Mouse (Mus musculus) forebrain, postnatal 0 days (tissue): ENCODE data around the gene Thap8. TPM values are rescaled to one million over a fixed set of nuclear protein-coding genes. Genes with fewer than 3 reads are reported as not detected.
A peak's percentile ranks its signal among the peaks of the same experiment; 100 is the strongest.

Source experiments
- ATAC-seq: fragments of 200-750 bp; cut with Nextera tagmentation; 2 replicates; pipeline ENCODE4 v1.8.0; 2017; ENCODE audit warnings: mild to moderate bottlenecking, moderate library complexity
- DNase-seq: peaks from one replicate; pipeline ENCODE4 v3.0.0-alpha.2; 2015
- H3K27ac ChIP-seq: fragments of 300-500 bp; sonication (generic); 2 replicates; pipeline ENCODE4 v1.5.1; 2014; ENCODE audit warnings: low read depth, mild to moderate bottlenecking, antibody characterized with exemption, low read length, moderate library complexity, mixed read lengths
- H3K27me3 ChIP-seq: fragments of 300-500 bp; sonication (generic); 2 replicates; pipeline ENCODE4 v1.6.1; 2014; ENCODE audit warnings: mild to moderate bottlenecking, low read length, mixed read lengths; ENCODE audit not compliant: insufficient read depth
- H3K36me3 ChIP-seq: fragments of 300-500 bp; sonication (generic); 2 replicates; pipeline ENCODE4 v1.6.1; 2014; ENCODE audit warnings: mild to moderate bottlenecking, moderate library complexity; ENCODE audit not compliant: insufficient read depth
- H3K4me1 ChIP-seq: fragments of 300-500 bp; sonication (generic); 2 replicates; pipeline ENCODE4 v1.6.1; 2014; ENCODE audit warnings: antibody characterized with exemption; ENCODE audit not compliant: insufficient read depth
- H3K4me2 ChIP-seq: fragments of 300-500 bp; sonication (generic); 2 replicates; pipeline ENCODE4 v1.6.1; 2014; ENCODE audit warnings: low read depth, mild to moderate bottlenecking, moderate library complexity
- H3K4me3 ChIP-seq: fragments of 300-500 bp; sonication (generic); 2 replicates; pipeline ENCODE4 v1.5.1; 2014; ENCODE audit warnings: low read depth, low read length, mixed read lengths
- H3K9ac ChIP-seq: fragments of 300-500 bp; sonication (generic); 2 replicates; pipeline ENCODE4 v1.6.1; 2014; ENCODE audit warnings: mild to moderate bottlenecking
- H3K9me3 ChIP-seq: fragments of 300-500 bp; sonication (generic); 2 replicates; pipeline ENCODE4 v1.6.1; 2016; ENCODE audit warnings: low read length
- CTCF ChIP-seq: sonication (generic); IDR thresholded peaks from 2 replicates; pipeline ENCODE4 v1.5.1; 2016; ENCODE audit warnings: antibody characterized with exemption, control low read depth, low read depth
- WGBS: fragments of 180-500 bp; shearing (Covaris S2); extraction: QIAGEN DNeasy Blood & Tissue Kit; methylation state at CpG from one replicate; pipeline ENCODE4 v1.1.7; 2014; 5-methylcytosine and 5-hydroxymethylcytosine counted together
- polyA plus RNA-seq: library from polyadenylated mRNA; unstranded; fragments of >200 nt; fragmentation: Nextera tagmentation; extraction: Ambion mirVana; gene quantifications from 2 replicates; pipeline ENCODE4 v1.2.1, GENCODE M21; 2015
- total RNA-seq: library from RNA; depleted of rRNA; stranded (reverse); fragments of >200 nt; gene quantifications from 2 replicates; pipeline ENCODE4 v1.2.3, GENCODE M21; 2014

Thap8 gene
- total and polyA plus RNA-seq, 2 experiments from 2014 or later: 0.45 to 0.52 TPM

- no peak overlapping the region for H3K27ac ChIP-seq
- no peak overlapping the region for H3K9ac ChIP-seq
- H3K9me3 ChIP-seq: no peaks in the 10 kb centered on the region
- peaks cover 7% of the 10 kb centered on the region for H3K4me1 ChIP-seq
- H3K27me3 ChIP-seq: no peaks in the 10 kb centered on the region
- WGBS: 86% methylated on average over 5 of the region's 5 CpGs
- DNase-seq (no peak), ATAC-seq (no peak)
- no peaks in the 10 kb centered on the region for H3K36me3 ChIP-seq
- no peak for TF ChIP-seq CTCF
- H3K4me3 ChIP-seq: no peak overlapping the region
- H3K4me2 ChIP-seq: no peak overlapping the region
These were observed 44.5 kb downstream of the Thap8 start for GRCm38 (mm10) chr7:30324300-30324944.

GRCm38 (mm10) chr7:30325364-30325763, 45.5 kb downstream of the Thap8 start:
- no peak overlapping the region for H3K27ac ChIP-seq
- H3K27me3 ChIP-seq: no peaks in the 10 kb centered on the region
- no peak overlapping the region for H3K4me3 ChIP-seq
- no peaks in the 10 kb centered on the region for H3K36me3 ChIP-seq
- no peak overlapping the region for H3K9ac ChIP-seq
- DNase-seq (no peak), ATAC-seq (no peak)
- WGBS: 49% methylated on average over 2 of the region's 2 CpGs
- H3K4me1 ChIP-seq: peaks cover 7% of the 10 kb centered on the region
- peak; percentile 67 for TF ChIP-seq CTCF
- no peak overlapping the region for H3K4me2 ChIP-seq
- H3K9me3 ChIP-seq: no peaks in the 10 kb centered on the region

GRCm38 (mm10) chr7:30326427-30326826, 46.5 kb downstream of the Thap8 start:
- no peak for ATAC-seq
- no peak overlapping the region for H3K4me2 ChIP-seq
- no peak for TF ChIP-seq CTCF
- no peak overlapping the region for H3K9ac ChIP-seq
- H3K27me3 ChIP-seq: no peaks in the 10 kb centered on the region
- H3K9me3 ChIP-seq: no peaks in the 10 kb centered on the region
- no peaks in the 10 kb centered on the region for H3K36me3 ChIP-seq
- H3K4me1 ChIP-seq: peaks cover under 1% of the 10 kb centered on the region
- H3K4me3 ChIP-seq: no peak overlapping the region
- H3K27ac ChIP-seq: no peak overlapping the region
- DNase-seq: no peak

GRCm38 (mm10) chr7:30327140-30327539, 47.2 kb downstream of the Thap8 start:
- Histone ChIP-seq H3K36me3 (no peaks in the 10 kb centered on the region), H3K27ac (no peak overlapping the region), H3K4me2 (no peak overlapping the region), H3K9ac (no peak overlapping the region), H3K9me3 (no peaks in the 10 kb centered on the region), H3K4me3 (no peak overlapping the region), H3K4me1 (peaks cover 3% of the 10 kb centered on the region), H3K27me3 (no peaks in the 10 kb centered on the region)
- 55% methylated on average over 15 of the region's 15 CpGs for WGBS
- no peak for DNase-seq
- no peak for ATAC-seq
- no peak for TF ChIP-seq CTCF

DNA sequence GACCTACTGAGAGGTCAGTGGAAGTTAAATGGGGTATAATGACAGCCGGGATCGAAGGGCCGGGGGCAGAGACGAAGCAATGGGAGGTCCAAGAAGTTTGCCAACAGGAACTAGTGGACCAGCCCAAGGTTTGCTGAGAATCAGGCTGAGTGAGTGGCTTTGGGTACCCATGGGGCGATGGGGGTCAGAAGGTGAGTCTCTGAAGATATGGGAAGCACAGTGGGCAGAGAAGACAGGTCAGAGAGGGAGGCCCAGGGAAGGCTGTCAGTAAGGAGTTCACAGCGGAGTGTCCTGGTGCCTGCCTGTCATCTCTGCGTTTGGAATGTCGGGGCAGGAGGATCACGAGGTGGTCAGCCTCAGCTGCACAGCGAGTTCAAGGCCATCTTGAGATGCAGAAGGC, 48.5 kb downstream of the Thap8 start:
- ATAC-seq: no peak

GRCm38 (mm10) chr7:30331887-30332286, 52.0 kb downstream of the Thap8 start:
- DNase-seq: peak; percentile 96
- H3K9me3 ChIP-seq: no peaks in the 10 kb centered on the region
- H3K27me3 ChIP-seq: no peaks in the 10 kb centered on the region
- peak overlapping the region; percentile 25; the same call in 1 of the 2 replicates for H3K9ac ChIP-seq
- H3K27ac ChIP-seq: peak overlapping the region; percentile 54; the same call in 1 of the 2 replicates
- peak overlapping the region; percentile 40 for H3K4me2 ChIP-seq
- peaks cover 7% of the 10 kb centered on the region for H3K4me1 ChIP-seq
- no peaks in the 10 kb centered on the region for H3K36me3 ChIP-seq
- peak; percentile 92 for TF ChIP-seq CTCF
- WGBS: 3% methylated on average over 13 of the region's 13 CpGs
- ATAC-seq: peak; percentile 96
- H3K4me3 ChIP-seq: peak overlapping the region; percentile 23

More for the DNA sequence above, 48.5 kb downstream of the Thap8 start:
- DNase-seq: no peak
- Histone ChIP-seq H3K9me3 (no peaks in the 10 kb centered on the region), H3K4me2 (no peak overlapping the region), H3K27me3 (no peaks in the 10 kb centered on the region), H3K36me3 (no peaks in the 10 kb centered on the region), H3K9ac (no peak overlapping the region), H3K4me1 (peaks cover 3% of the 10 kb centered on the region; the same call in 1 of the 2 replicates), H3K27ac (no peak overlapping the region), H3K4me3 (no peak overlapping the region)
- TF ChIP-seq CTCF: no peak
- 53% methylated on average over 10 of the region's 10 CpGs for WGBS

- H3K4me2 ChIP-seq: peak overlapping the region; percentile 40; the same call in 1 of the 2 replicates
- WGBS: 61% methylated on average over 18 of the region's 18 CpGs
- no peak for DNase-seq
- H3K4me1 ChIP-seq: peaks cover 7% of the 10 kb centered on the region
- H3K9me3 ChIP-seq: no peaks in the 10 kb centered on the region
- no peaks in the 10 kb centered on the region for H3K27me3 ChIP-seq
- TF ChIP-seq CTCF: no peak
- H3K4me3 ChIP-seq: no peak overlapping the region; the same call in 1 of the 2 replicates
- no peak overlapping the region for H3K9ac ChIP-seq
- ATAC-seq: no peak
- H3K27ac ChIP-seq: no peak overlapping the region
- no peaks in the 10 kb centered on the region for H3K36me3 ChIP-seq
These were observed 52.8 kb downstream of the Thap8 start for GRCm38 (mm10) chr7:30332622-30333259.
